Mouse (Mus musculus): ENCODE measurements around the gene Tns1.

GRCm38 (mm10) chr1:73907166-73907565 is 217.1 kb downstream of the Tns1 start:
- TF ChIP-seq CHD2 (IDR thresholded peaks at IDR 0.05; ENCODE audit: low read length) (no peak), MAZ (IDR thresholded peaks at IDR 0.05; ENCODE audit: low read depth, low read length) (no peak), GATA1 (IDR thresholded peaks at IDR 0.05; ENCODE audit: low read depth, low read length) (no peak), SMC3 (IDR thresholded peaks at IDR 0.05; ENCODE audit: low read depth, low read length) (no peak), MAX (IDR thresholded peaks at IDR 0.05; ENCODE audit: low read length) (no peak), GABPA (IDR thresholded peaks at IDR 0.05; ENCODE audit: low read depth, low read length) (no peak), POLR2A (IDR thresholded peaks at IDR 0.05; ENCODE audit: control insufficient read depth in 1 of 2, insufficient read depth in 1 of 2, low read depth in 1 of 2, low read length in 2 of 2, poor library complexity in 1 of 2) (no peak), CTCF (IDR thresholded peaks at IDR 0.05 in 2 of 3, conservative IDR thresholded peaks at IDR 0.05 in 1 of 3; ENCODE audit: control insufficient read depth in 1 of 3, insufficient read depth in 1 of 3, low read depth in 2 of 3, low read length in 3 of 3, poor library complexity in 1 of 3, severe bottlenecking in 1 of 3) (no peak), MYB (IDR thresholded peaks at IDR 0.05; ENCODE audit: low read depth, low read length) (no peak)
